Mouse (Mus musculus) midbrain, embryonic 15.5 days (tissue): ENCODE results near the gene Piezo1. TPM values are rescaled to one million over a fixed set of nuclear protein-coding genes. Genes with fewer than 3 reads are reported as not detected.

Experiments used
- ATAC-seq: fragments of 200-750 bp; cut with Nextera tagmentation; replicated peaks from 2 replicates; pipeline ENCODE4 v1.8.0; 2017; ENCODE audit warnings: moderate TSS enrichment
- H3K27ac ChIP-seq: fragments of 300-500 bp; sonication (generic); 2 replicates; pipeline ENCODE4 v1.5.1; 2015; ENCODE audit warnings: mild to moderate bottlenecking, inconsistent platforms
- H3K27me3 ChIP-seq: fragments of 300-500 bp; sonication (generic); replicated peaks from 2 replicates; pipeline ENCODE4 v1.6.1; 2015; ENCODE audit warnings: inconsistent platforms
- H3K36me3 ChIP-seq: fragments of 300-500 bp; sonication (generic); replicated peaks from 2 replicates; pipeline ENCODE4 v1.6.1; 2015; ENCODE audit warnings: inconsistent platforms
- H3K4me1 ChIP-seq: fragments of 300-500 bp; sonication (generic); 2 replicates; pipeline ENCODE4 v1.6.1; 2015; ENCODE audit warnings: inconsistent platforms
- H3K4me2 ChIP-seq: fragments of 300-500 bp; sonication (generic); 2 replicates; pipeline ENCODE4 v1.6.1; 2015; ENCODE audit warnings: inconsistent platforms, mild to moderate bottlenecking, moderate library complexity
- H3K4me3 ChIP-seq: fragments of 300-500 bp; sonication (generic); 2 replicates; pipeline ENCODE4 v1.5.1; 2015; ENCODE audit warnings: mild to moderate bottlenecking, inconsistent platforms
- H3K9ac ChIP-seq: fragments of 300-500 bp; sonication (generic); 2 replicates; pipeline ENCODE4 v1.6.1; 2015; ENCODE audit warnings: mild to moderate bottlenecking, inconsistent platforms
- H3K9me3 ChIP-seq: fragments of 300-500 bp; sonication (generic); 2 replicates; pipeline ENCODE4 v1.6.1; 2016; ENCODE audit warnings: inconsistent platforms
- WGBS: fragments of 180-500 bp; shearing (Covaris S2); methylation state at CpG from one replicate; pipeline ENCODE4 v1.1.7; 2015; ENCODE audit warnings: mixed read lengths; 5-methylcytosine and 5-hydroxymethylcytosine counted together
- polyA plus RNA-seq: library from polyadenylated mRNA; unstranded; fragments of >200 nt; fragmentation: Nextera tagmentation; extraction: Ambion mirVana; gene quantifications from 2 replicates; pipeline ENCODE4 v1.2.1, GENCODE M21; 2015

Piezo1 gene
- polyA plus RNA-seq, 1 experiment from 2014 or later, result 2.7 TPM

GRCm38 (mm10) chr8:122529159-122529558, 22.0 kb downstream of the Piezo1 start:
- WGBS, result 88% methylated on average over 4 of the region's 4 CpGs
- Histone ChIP-seq H3K4me3 (no peak overlapping the region), H3K4me1 (peaks cover 5% of the 10 kb centered on the region), H3K27ac (no peak overlapping the region), H3K9ac (no peak overlapping the region), H3K36me3 (no peaks in the 10 kb centered on the region), H3K9me3 (no peaks in the 10 kb centered on the region), H3K4me2 (no peak overlapping the region), H3K27me3 (no peaks in the 10 kb centered on the region)
- no peak for ATAC-seq

DNA sequence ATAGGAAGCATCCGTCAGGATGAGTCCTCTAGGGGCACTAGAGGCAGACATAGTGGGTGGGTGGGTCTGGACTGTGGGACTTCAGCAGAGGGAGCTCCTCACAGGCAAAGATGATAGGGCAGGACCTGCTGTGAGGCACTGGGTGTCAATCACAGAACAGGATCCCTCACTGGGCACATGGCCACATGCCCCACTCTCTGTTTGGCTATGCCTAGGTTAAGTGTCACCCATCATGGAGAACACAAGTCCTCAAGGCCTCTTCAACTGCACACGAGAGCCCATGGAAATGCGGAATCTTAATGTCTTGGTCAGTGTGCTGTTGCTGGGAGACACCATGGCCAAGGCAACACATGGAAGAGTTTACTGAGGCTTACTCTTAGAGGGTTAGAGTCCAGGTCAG, 23.2 kb downstream of the Piezo1 start:
- Histone ChIP-seq H3K4me1 (peaks cover 18% of the 10 kb centered on the region), H3K27ac (no peak overlapping the region), H3K4me3 (no peak overlapping the region), H3K9ac (no peak overlapping the region), H3K4me2 (no peak overlapping the region), H3K9me3 (no peaks in the 10 kb centered on the region), H3K27me3 (no peaks in the 10 kb centered on the region), H3K36me3 (no peaks in the 10 kb centered on the region)
- no peak for ATAC-seq
- WGBS, result 87% methylated on average over 3 of the region's 3 CpGs

DNA sequence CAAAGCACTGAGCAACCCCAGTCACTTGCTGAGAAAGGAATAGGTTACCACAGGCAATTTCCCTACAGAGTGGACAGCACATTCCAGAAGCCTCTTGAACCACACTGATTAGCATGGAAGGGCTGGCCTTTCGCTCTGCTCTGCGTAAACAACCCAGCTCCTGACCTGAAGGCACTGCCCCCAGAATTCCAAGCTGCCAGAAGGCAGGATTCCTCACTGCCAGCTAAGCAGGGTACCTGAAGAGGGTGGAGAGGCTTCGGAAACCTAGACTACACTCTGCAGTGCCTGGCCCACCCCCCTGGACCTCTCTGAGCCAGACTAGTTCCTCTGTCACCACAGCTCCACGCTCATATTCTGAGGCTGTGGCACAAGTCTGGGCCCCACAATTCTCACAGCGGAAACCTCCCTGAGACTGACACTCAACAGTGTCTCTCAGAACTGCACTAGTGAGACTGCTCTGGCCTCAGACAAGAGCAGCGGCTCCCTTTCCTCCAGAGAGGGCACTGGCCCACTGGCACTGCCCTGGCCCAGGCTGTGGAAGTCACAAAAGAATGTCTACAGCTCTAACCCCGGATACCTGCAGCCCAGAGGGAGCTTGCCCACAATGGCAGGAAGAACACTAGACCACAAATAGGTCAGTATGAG, 24.5 kb downstream of the Piezo1 start:
- Histone ChIP-seq H3K9me3 (no peaks in the 10 kb centered on the region), H3K9ac (no peak overlapping the region), H3K4me2 (no peak overlapping the region), H3K36me3 (no peaks in the 10 kb centered on the region), H3K27me3 (no peaks in the 10 kb centered on the region), H3K4me1 (peaks cover 18% of the 10 kb centered on the region), H3K27ac (no peak overlapping the region), H3K4me3 (no peak overlapping the region)
- no peak for ATAC-seq
- 76% methylated on average over 7 of the region's 7 CpGs for WGBS

GRCm38 (mm10) chr8:122526084-122526483, 25.0 kb downstream of the Piezo1 start:
- Histone ChIP-seq H3K4me1 (peaks cover 18% of the 10 kb centered on the region), H3K9ac (no peak overlapping the region), H3K4me2 (no peak overlapping the region), H3K9me3 (no peaks in the 10 kb centered on the region), H3K27ac (no peak overlapping the region), H3K27me3 (no peaks in the 10 kb centered on the region), H3K4me3 (no peak overlapping the region), H3K36me3 (no peaks in the 10 kb centered on the region)
- no peak for ATAC-seq
- WGBS, result 70% methylated on average over 3 of the region's 3 CpGs

DNA sequence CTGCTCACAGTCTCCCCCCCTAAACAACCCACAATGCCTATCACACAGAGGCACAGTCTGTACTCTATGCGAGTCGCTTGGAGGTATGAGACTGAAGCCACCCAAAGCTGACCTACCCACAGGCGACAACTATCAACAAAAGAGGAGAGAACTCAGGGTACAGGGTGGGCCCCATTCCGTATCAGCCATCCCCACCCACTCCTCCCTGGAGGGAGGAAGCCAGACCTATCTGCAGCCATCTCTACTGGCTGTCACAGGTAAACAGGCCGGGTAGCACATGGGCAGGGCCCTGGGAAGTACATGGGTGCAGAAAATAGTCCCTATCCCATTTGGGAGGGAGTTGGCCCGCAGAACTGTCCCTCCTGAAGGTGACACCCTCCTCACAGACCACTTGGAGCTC, 26.1 kb downstream of the Piezo1 start:
- ATAC-seq, result no peak
- H3K27ac ChIP-seq, result no peak overlapping the region
- H3K4me1 ChIP-seq, result peaks cover 18% of the 10 kb centered on the region
- H3K27me3 ChIP-seq, result no peaks in the 10 kb centered on the region
- no peaks in the 10 kb centered on the region for H3K36me3 ChIP-seq
- no peak overlapping the region for H3K9ac ChIP-seq
- WGBS, result 82% methylated on average over 6 of the region's 6 CpGs
- no peaks in the 10 kb centered on the region for H3K9me3 ChIP-seq
- no peak overlapping the region for H3K4me2 ChIP-seq
- no peak overlapping the region for H3K4me3 ChIP-seq

- no peaks in the 10 kb centered on the region for H3K9me3 ChIP-seq
- no peak overlapping the region for H3K9ac ChIP-seq
- no peak for ATAC-seq
- 81% methylated on average over 6 of the region's 6 CpGs for WGBS
- H3K27ac ChIP-seq, result no peak overlapping the region
- no peaks in the 10 kb centered on the region for H3K36me3 ChIP-seq
- H3K4me1 ChIP-seq, result peaks cover 18% of the 10 kb centered on the region
- H3K27me3 ChIP-seq, result no peaks in the 10 kb centered on the region
- peak overlapping the region; percentile 26; the same call in 1 of the 2 replicates for H3K4me2 ChIP-seq
- H3K4me3 ChIP-seq, result no peak overlapping the region
Observed at GRCm38 (mm10) chr8:122524506-122524905, 26.6 kb downstream of the Piezo1 start.

DNA sequence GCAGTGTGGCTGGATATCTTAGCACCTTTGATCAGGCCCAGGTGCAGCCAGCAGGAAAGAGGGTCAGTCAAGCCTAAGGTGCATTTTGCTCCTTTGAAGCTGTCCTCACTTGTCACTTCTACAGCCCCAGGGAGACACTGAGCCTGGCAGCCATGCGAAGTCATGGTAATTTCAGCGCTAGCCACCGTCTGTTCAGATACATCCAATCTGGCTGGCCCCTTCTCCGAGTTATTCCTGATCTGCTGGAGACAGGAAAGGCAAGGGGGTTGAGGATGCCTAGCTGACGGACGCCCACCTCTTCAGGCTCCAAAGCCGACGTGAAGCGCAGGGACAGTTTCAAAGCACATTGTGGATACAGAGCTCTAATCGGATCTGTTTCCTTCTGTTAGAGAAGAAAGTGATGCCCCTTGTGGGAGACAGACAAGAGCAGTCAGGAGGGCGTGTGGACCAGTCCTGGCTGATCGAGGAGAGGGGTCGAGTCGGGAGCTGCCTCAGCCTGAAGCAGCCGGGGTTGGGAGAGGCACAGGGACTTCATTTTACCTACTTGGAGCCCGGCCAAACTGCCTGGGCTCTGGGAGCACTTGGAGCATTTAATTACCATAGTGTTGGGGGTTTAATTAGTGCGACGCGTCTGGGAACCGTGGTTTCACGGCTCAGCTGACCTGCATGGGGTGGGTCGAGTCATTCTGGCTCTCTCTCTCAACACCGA, 27.3 kb downstream of the Piezo1 start:
- no peak overlapping the region for H3K4me3 ChIP-seq
- H3K27ac ChIP-seq, result peak overlapping the region; percentile 19; the same call in 1 of the 2 replicates
- H3K9me3 ChIP-seq, result no peaks in the 10 kb centered on the region
- H3K9ac ChIP-seq, result no peak overlapping the region
- no peaks in the 10 kb centered on the region for H3K27me3 ChIP-seq
- H3K4me1 ChIP-seq, result peaks cover 18% of the 10 kb centered on the region
- WGBS, result 8% methylated on average over 23 of the region's 23 CpGs
- no peaks in the 10 kb centered on the region for H3K36me3 ChIP-seq
- no peak for ATAC-seq
- H3K4me2 ChIP-seq, result peak overlapping the region; percentile 26

DNA sequence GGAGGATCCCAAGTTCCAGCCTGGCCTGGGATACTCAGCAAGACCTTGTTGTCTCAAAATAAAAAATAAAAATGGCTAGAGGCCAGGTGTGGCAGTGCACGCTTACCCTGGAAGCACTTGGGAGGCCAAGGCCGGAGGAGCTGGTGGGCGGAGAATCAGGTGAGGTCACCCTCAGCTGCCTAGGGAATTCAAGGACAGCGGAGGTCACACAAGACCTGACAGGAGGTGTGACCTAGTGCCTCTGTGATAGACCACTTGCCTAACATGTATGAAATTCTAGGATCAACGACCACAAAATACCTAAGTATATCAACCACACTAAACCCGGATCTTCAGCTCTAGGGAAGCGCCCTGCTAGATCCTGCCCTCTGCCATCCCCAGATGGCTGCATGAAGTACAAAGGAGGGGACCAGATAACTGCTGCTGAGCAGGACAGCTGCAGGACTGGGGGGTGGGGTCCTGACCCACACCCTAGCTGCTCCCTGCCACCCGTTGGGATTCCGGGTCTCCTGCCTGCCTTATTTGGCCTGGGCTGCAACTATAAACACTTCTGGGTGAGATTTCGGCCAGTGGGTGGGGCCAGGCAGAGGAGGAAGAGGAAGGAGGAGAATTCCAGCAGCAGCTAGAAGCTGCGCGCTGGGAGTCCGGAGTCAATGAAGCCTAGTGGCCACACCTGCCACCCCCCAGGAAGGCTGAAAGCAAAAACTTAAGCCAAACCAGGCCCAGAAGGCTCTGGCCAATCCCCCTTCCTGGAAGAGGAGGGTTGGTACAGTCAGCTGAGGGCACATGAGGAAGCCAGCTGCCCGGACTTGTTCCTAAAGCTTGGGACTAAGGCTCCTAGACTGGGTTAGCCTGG, 28.1 kb downstream of the Piezo1 start:
- H3K27me3 ChIP-seq, result no peaks in the 10 kb centered on the region
- WGBS, result 57% methylated on average over 14 of the region's 14 CpGs
- no peaks in the 10 kb centered on the region for H3K36me3 ChIP-seq
- H3K9ac ChIP-seq, result no peak overlapping the region
- H3K4me3 ChIP-seq, result no peak overlapping the region
- no peak; the same call in 1 of the 2 replicates for ATAC-seq
- peaks cover 18% of the 10 kb centered on the region for H3K4me1 ChIP-seq
- peak overlapping the region; percentile 26 for H3K4me2 ChIP-seq
- peak overlapping the region; percentile 19; the same call in 1 of the 2 replicates for H3K27ac ChIP-seq
- no peaks in the 10 kb centered on the region for H3K9me3 ChIP-seq

DNA sequence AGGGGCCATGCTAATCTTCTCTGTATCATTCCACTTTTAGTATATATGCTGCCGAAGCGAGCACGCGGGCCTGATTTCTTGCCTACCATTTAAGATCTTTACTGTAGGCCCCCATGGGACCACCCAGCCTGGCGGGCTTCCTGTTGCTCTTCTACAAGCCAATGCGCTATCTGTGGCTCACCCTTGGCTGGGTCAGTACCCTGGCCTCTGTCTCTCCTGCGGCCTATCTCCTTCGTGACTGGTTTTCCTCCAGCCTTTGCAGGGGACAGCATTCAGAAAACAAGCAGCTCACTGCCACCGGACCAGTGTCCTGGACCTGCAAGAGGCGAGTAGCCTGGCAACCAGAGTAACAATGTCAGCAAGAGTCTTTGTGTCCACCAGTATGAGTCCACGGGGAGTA, 30.5 kb downstream of the Piezo1 start:
- no peak overlapping the region for H3K4me3 ChIP-seq
- H3K27ac ChIP-seq, result no peak overlapping the region
- ATAC-seq, result no peak

DNA sequence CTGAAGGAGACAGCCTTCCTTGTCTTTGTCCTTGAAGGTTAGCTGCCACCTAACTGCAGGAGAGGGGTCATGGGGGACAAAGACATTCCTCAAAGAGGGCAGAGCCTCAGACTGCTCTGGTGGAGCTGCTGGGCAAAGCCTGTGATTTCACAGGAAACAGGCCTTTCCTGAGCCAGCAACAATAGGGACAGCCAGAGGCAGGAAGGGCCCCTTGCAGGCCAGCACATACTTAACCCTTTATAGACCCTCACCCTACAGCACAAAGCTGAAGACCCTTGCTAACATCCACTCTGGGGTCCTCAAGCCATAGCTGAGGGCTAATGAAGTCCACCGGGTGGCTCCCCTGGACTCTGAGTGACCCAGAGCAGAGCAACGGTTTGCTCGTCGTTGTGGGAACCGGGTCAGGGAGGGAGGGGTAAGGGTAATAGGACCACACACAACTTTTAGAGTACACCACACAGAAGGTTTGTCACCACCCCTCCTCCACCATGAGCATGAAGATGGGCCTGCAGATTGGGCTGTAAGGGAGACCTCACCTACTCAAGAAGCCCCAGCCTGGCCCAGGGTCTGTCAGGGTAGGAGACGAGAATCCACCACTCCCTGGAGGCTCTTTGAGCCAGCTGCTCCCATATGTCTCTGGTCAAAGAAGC, 33.5 kb downstream of the Piezo1 start:
- Histone ChIP-seq H3K27ac (no peak overlapping the region), H3K9me3 (no peaks in the 10 kb centered on the region)
- 34% methylated on average over 6 of the region's 6 CpGs for WGBS

More for the DNA sequence above, 30.5 kb downstream of the Piezo1 start:
- no peaks in the 10 kb centered on the region for H3K9me3 ChIP-seq
- peaks cover 18% of the 10 kb centered on the region for H3K4me1 ChIP-seq
- no peak overlapping the region for H3K9ac ChIP-seq
- no peak overlapping the region for H3K4me2 ChIP-seq
- no peaks in the 10 kb centered on the region for H3K36me3 ChIP-seq
- 75% methylated on average over 11 of the region's 11 CpGs for WGBS
- no peaks in the 10 kb centered on the region for H3K27me3 ChIP-seq

GRCm38 (mm10) chr8:122515699-122516098, 35.4 kb downstream of the Piezo1 start:
- Histone ChIP-seq H3K36me3 (no peaks in the 10 kb centered on the region), H3K4me1 (no peaks in the 10 kb centered on the region), H3K9me3 (no peaks in the 10 kb centered on the region), H3K27me3 (no peaks in the 10 kb centered on the region), H3K9ac (no peak overlapping the region), H3K4me3 (no peak overlapping the region), H3K4me2 (no peak overlapping the region), H3K27ac (no peak overlapping the region)
- 90% methylated on average over 14 of the region's 14 CpGs for WGBS
- ATAC-seq, result no peak

More for the DNA sequence above, 33.5 kb downstream of the Piezo1 start:
- no peak overlapping the region for H3K4me2 ChIP-seq
- no peak overlapping the region for H3K4me3 ChIP-seq
- H3K4me1 ChIP-seq, result no peaks in the 10 kb centered on the region
- H3K36me3 ChIP-seq, result no peaks in the 10 kb centered on the region
- H3K27me3 ChIP-seq, result no peaks in the 10 kb centered on the region
- ATAC-seq, result no peak
- no peak overlapping the region for H3K9ac ChIP-seq

DNA sequence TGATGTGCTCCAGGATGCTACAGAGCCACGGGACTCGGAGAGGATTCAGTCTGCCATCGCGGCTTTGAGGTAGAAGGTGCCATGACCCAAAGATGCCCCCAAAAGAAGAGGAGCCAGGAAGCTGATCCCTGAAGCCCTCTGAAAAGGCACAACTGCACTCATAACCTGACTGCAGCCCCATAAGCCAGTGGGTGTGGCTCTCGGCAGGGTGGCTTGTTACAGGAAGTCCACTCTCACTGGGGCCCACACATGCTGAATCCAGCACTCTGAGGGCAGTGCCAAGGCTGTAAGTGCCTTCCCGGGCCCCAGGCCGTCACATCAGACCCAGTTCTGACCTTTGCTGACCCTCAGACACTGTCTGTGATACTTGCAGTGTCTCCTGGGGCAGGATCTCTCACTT, 38.7 kb downstream of the Piezo1 start:
- Histone ChIP-seq H3K36me3 (no peaks in the 10 kb centered on the region), H3K4me3 (no peak overlapping the region), H3K4me1 (no peaks in the 10 kb centered on the region), H3K27me3 (no peaks in the 10 kb centered on the region), H3K9ac (no peak overlapping the region), H3K27ac (no peak overlapping the region), H3K9me3 (no peaks in the 10 kb centered on the region), H3K4me2 (no peak overlapping the region)
- no peak for ATAC-seq
- WGBS, result 80% methylated on average over 7 of the region's 7 CpGs
